Mouse (Mus musculus): ENCODE results near the gene Bach1.

GRCm38 (mm10) chr16:87662528-87662927, 36.2 kb upstream of the Bach1 start:
- TF ChIP-seq POLR2A (IDR thresholded peaks at IDR 0.05; ENCODE audit: low read depth, low read length) (no peak), CTCF (IDR thresholded peaks at IDR 0.05; ENCODE audit: borderline replicate concordance, insufficient read depth, low read length) (no peak)
